ENCODE assay signal across 19 mouse cellular contexts in the genomic region with DNA sequence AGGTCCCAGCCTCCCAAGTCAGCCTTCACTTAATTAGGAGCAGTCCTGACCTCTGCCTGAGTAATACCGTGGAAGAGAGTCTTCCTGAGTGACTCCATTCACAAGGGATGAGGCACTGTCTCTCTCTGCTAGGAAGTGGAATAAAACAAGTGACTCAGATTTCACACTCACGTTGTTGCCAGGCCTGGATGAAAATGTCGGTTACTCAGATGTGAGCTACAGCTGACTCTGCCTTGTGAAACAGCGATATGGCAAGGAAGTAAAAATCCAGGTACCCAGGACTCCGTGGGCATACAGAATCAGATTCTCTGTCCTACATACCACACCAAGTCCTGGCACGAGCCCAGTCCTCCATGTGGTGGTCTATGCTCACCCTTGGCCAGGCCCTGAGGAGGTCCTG.
A peak's percentile ranks its signal among the peaks of the same experiment; 100 is the strongest.
DNase-seq lines count a peak whose midpoint lies in the region; ATAC-seq and TF ChIP-seq lines count a peak whose summit lies in the region.
"Had no signal": no experiment of that assay in that cellular context is flagged by ENCODE, and none has a peak within 500 bp of the region (broad histone marks: within the 10 kb centered on the region; RNA-seq: fewer than 3 reads in every experiment).

No protein-coding gene starts in this region.

- 87% methylated on average over 6 of the region's 6 CpGs for WGBS in midbrain, postnatal 0 days

- H3K27ac ChIP-seq in midbrain, postnatal 0 days (ENCODE audit: low read depth, low read length), result no peak overlapping the region
- H3K27ac ChIP-seq: embryonic facial prominence, embryonic 15.5 days; forebrain, embryonic 12.5 days; hindbrain, embryonic 14.5 days; lung, embryonic 15.5 days; midbrain, embryonic 15.5 days; stomach, embryonic 15.5 days had no signal

- H3K9ac ChIP-seq in midbrain, postnatal 0 days (replicated peaks; ENCODE audit: low read length, poor library complexity, severe bottlenecking), result no peak overlapping the region
- H3K9ac ChIP-seq: embryonic facial prominence, embryonic 15.5 days; forebrain, embryonic 12.5 days; hindbrain, embryonic 14.5 days; lung, embryonic 15.5 days; midbrain, embryonic 15.5 days; stomach, embryonic 15.5 days had no signal

- no peak overlapping the region for H3K4me3 ChIP-seq in midbrain, postnatal 0 days (ENCODE audit: low read depth, low read length)
- H3K4me3 ChIP-seq: embryonic facial prominence, embryonic 15.5 days; forebrain, embryonic 12.5 days; lung, embryonic 15.5 days; midbrain, embryonic 15.5 days; stomach, embryonic 15.5 days had no signal

- H3K27me3 ChIP-seq in midbrain, postnatal 0 days (ENCODE audit: insufficient read depth, low read length), result no peaks in the 10 kb centered on the region
- H3K27me3 ChIP-seq: embryonic facial prominence, embryonic 15.5 days; forebrain, embryonic 12.5 days; lung, embryonic 15.5 days; midbrain, embryonic 15.5 days; stomach, embryonic 15.5 days had no signal

- H3K9me3 ChIP-seq in midbrain, postnatal 0 days (ENCODE audit: low read length), result no peaks in the 10 kb centered on the region
- H3K9me3 ChIP-seq: embryonic facial prominence, embryonic 15.5 days; forebrain, embryonic 12.5 days; lung, embryonic 15.5 days; midbrain, embryonic 15.5 days; stomach, embryonic 15.5 days had no signal

- ATAC-seq in midbrain, postnatal 0 days (ENCODE audit: low FRiP score), result no peak
- ATAC-seq: intestine, embryonic 16.5 days; midbrain, embryonic 15.5 days had no signal

- no peak for TF ChIP-seq CTCF in midbrain, postnatal 0 days (IDR thresholded peaks at IDR 0.05)

- peak; percentile 46 to 48 for DNase-seq in cerebellum, postnatal 10 days
- DNase-seq in cerebellum, postnatal 36 days, result no peak
- DNase-seq in left cerebral cortex, adult 18-20 months (ENCODE audit: low spot score in 2 of 2), result peak; percentile 62 to 63
- DNase-seq in left cerebral cortex, postnatal 4 days, result no peak
- DNase-seq in adrenal gland, postnatal 25 days, result peak; percentile 6
- DNase-seq in right cerebral cortex, postnatal 36 days (ENCODE audit: low spot score in 2 of 2), result peak; percentile 39 to 63
- no peak for DNase-seq in midbrain, postnatal 0 days (ENCODE audit: low spot score)
- DNase-seq: cerebellum, adult 11 months; heart, postnatal 10 days; kidney, postnatal 10 days; layer of hippocampus, postnatal 36 days; thymus, postnatal 14 days had no signal

- H3K4me1 ChIP-seq in midbrain, postnatal 0 days (ENCODE audit: insufficient read depth, low read length), result no peaks in the 10 kb centered on the region
- H3K4me1 ChIP-seq: embryonic facial prominence, embryonic 15.5 days; forebrain, embryonic 12.5 days; lung, embryonic 15.5 days; midbrain, embryonic 15.5 days; stomach, embryonic 15.5 days had no signal

- H3K36me3 ChIP-seq in midbrain, postnatal 0 days (ENCODE audit: insufficient read depth, low read length), result no peaks in the 10 kb centered on the region
- H3K36me3 ChIP-seq: embryonic facial prominence, embryonic 15.5 days; forebrain, embryonic 12.5 days; lung, embryonic 15.5 days; midbrain, embryonic 15.5 days; stomach, embryonic 15.5 days had no signal

- intact Hi-C loops in left cerebral cortex, postnatal 4 days (cut with DNase I), result no loop called here

- no peak overlapping the region for H3K4me2 ChIP-seq in midbrain, postnatal 0 days (ENCODE audit: low read depth, low read length, poor library complexity, severe bottlenecking)
- H3K4me2 ChIP-seq: embryonic facial prominence, embryonic 15.5 days; forebrain, embryonic 12.5 days; hindbrain, embryonic 14.5 days; lung, embryonic 15.5 days; midbrain, embryonic 15.5 days; stomach, embryonic 15.5 days had no signal

Comparison
In these comparisons a context has a peak if more than half of its experiments do, and no peak if none do; other contexts are left out.
1. DNase-seq: peak in cerebellum, postnatal 10 days (2 of 2), left cerebral cortex, adult 18-20 months (2 of 2), adrenal gland, postnatal 25 days (single experiment) and right cerebral cortex, postnatal 36 days (2 of 2); none in cerebellum, postnatal 36 days (0 of 2), left cerebral cortex, postnatal 4 days (single experiment) and midbrain, postnatal 0 days (single experiment).